Mouse (Mus musculus) spleen, adult 2 months (tissue): ENCODE measurements around the gene Dlgap4. TPM values are rescaled to one million over a fixed set of nuclear protein-coding genes. Genes with fewer than 3 reads are reported as not detected.

Source experiments
- DNase-seq, 2 experiments: peaks; one replicate each; pipeline versions ENCODE4 v3.0.0 to v3.0.0-alpha.2; 2012 to 2021; ENCODE audit warnings: low spot score in 2 of 2, low read depth in 1 of 2
- H3K27ac ChIP-seq: fragments of 200-500 bp; 2 replicates; pipeline ENCODE4 v1.5.1; 2012; ENCODE audit warnings: low read length, inconsistent platforms; ENCODE audit not compliant: insufficient read depth
- H3K27me3 ChIP-seq: fragments of 200-500 bp; 2 replicates; pipeline ENCODE4 v1.6.1; 2012; ENCODE audit warnings: mild to moderate bottlenecking, moderate library complexity, low read length, inconsistent platforms; ENCODE audit not compliant: control insufficient read depth, insufficient read depth
- H3K36me3 ChIP-seq: fragments of 200-500 bp; 2 replicates; pipeline ENCODE4 v1.6.1; 2012; ENCODE audit warnings: mild to moderate bottlenecking, low read length, inconsistent platforms; ENCODE audit not compliant: control insufficient read depth, insufficient read depth
- H3K4me1 ChIP-seq: fragments of 200-500 bp; 2 replicates; pipeline ENCODE4 v1.6.1; 2011; ENCODE audit warnings: inconsistent platforms; ENCODE audit not compliant: control insufficient read depth, insufficient read depth, insufficient read length
- H3K4me3 ChIP-seq: fragments of 200-500 bp; 2 replicates; pipeline ENCODE4 v1.5.1; 2011; ENCODE audit warnings: mild to moderate bottlenecking, inconsistent platforms; ENCODE audit not compliant: insufficient read depth, insufficient read length; ENCODE audit errors: extremely low read depth
- CTCF ChIP-seq: fragments of 200-500 bp; IDR thresholded peaks from 2 replicates; pipeline ENCODE4 v1.5.1; 2011; ENCODE audit warnings: mild to moderate bottlenecking, inconsistent platforms; ENCODE audit not compliant: insufficient read depth, insufficient read length, insufficient replicate concordance; ENCODE audit errors: extremely low read depth
- POLR2A ChIP-seq: fragments of 200-500 bp; IDR thresholded peaks from 2 replicates; pipeline ENCODE4 v1.6.1; 2011; ENCODE audit warnings: low read depth, low read length, inconsistent platforms
- WGBS: fragments of 180-500 bp; shearing (Covaris S2); methylation state at CpG from one replicate; pipeline ENCODE4 v1.1.7; 2018; 5-methylcytosine and 5-hydroxymethylcytosine counted together
- polyA plus RNA-seq: library from polyadenylated mRNA; depleted of rRNA; stranded (reverse); fragments of >200 nt; gene quantifications from 2 replicates; pipeline ENCODE4 v1.2.3, GENCODE M21; 2012

Gene Dlgap4
- polyA plus RNA-seq, 1 experiment: 61.8 TPM

DNA sequence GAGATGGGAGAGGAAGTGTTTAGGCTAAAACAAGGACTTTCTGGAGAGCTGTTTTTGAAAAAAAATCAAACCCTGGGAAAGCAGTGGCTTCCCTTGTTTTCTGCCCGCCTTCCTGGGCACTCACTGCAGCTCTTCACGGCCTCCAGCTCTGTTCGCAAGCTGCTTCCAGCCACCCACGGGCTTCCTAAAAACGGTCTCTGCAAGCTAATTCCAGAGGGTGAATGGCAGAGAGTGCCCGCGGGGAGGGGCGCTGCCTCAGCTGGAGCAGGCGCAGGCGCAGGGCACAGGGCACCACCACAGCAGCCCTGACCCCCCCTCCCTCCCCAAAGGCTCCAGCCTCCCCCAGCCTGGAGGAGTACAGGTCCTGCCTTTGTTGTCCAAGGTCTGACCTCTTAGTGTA, 32.3 kb upstream of the Dlgap4 start:
- TF ChIP-seq POLR2A (no peak), CTCF (no peak)
- Histone ChIP-seq H3K27me3 (no peaks in the 10 kb centered on the region), H3K4me1 (no peaks in the 10 kb centered on the region), H3K27ac (no peak overlapping the region), H3K36me3 (no peaks in the 10 kb centered on the region), H3K4me3 (no peak overlapping the region)
- 42% methylated on average over 10 of the region's 10 CpGs for WGBS
- DNase-seq: no peak

DNA sequence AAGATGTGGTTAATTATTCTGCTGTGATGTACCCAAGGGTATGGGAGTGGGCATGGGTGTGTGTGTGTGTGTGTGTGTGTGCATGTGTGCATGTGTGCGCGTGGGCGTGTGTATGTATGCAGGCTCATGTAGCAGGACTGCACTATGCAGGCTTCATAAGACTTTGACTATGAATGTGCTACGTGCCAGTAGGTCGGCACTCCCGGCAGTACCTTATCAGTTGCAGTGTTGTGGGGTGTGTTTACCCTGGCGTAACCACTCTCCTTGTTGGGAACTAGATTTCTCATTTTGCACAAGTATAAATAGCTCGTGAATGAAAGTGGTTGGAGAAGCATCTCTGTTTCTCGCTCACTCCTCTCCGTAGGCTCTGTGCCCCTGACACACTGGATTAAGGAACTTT, 30.6 kb upstream of the Dlgap4 start:
- no peaks in the 10 kb centered on the region for H3K36me3 ChIP-seq
- no peaks in the 10 kb centered on the region for H3K4me1 ChIP-seq
- no peak overlapping the region for H3K27ac ChIP-seq
- H3K4me3 ChIP-seq: no peak overlapping the region
- no peak for DNase-seq
- WGBS: 91% methylated on average over 10 of the region's 10 CpGs
- H3K27me3 ChIP-seq: no peaks in the 10 kb centered on the region
- TF ChIP-seq CTCF: no peak
- TF ChIP-seq POLR2A: no peak

DNA sequence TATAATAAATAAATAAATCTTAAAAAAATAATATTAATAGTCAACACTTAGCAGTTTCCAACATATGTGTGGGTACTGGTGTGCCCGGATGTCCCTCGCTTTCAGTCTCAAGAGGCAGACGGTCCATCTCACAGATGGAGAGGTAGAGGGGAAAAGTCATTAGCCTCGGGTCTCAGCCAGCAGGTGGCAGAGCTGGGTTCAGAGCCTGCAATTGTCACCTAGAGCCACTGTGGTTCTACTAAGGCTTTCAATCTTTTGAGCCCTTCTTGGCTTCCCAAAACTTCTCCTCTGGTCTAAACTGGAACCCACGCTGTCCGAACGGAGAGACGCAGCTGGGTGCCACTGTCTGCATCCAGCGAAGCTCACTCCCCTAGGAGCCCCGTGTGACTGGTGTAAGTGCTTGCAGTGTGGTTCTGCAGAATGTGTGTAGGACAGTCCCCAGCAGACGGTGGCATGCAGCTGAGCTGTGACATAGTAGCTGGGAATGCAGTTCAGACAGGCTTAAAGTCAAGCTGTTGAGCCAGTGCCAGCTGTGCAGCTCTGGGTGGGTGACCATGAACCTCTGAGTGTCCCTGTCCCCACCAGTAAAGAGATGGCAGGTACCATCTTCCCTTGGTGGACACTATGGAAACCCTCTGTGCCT, 29.2 kb upstream of the Dlgap4 start:
- Histone ChIP-seq H3K4me1 (no peaks in the 10 kb centered on the region), H3K27ac (no peak overlapping the region), H3K27me3 (no peaks in the 10 kb centered on the region), H3K36me3 (no peaks in the 10 kb centered on the region), H3K4me3 (no peak overlapping the region)
- WGBS: 58% methylated on average over 11 of the region's 11 CpGs
- TF ChIP-seq POLR2A: no peak
- no peak for DNase-seq

DNA sequence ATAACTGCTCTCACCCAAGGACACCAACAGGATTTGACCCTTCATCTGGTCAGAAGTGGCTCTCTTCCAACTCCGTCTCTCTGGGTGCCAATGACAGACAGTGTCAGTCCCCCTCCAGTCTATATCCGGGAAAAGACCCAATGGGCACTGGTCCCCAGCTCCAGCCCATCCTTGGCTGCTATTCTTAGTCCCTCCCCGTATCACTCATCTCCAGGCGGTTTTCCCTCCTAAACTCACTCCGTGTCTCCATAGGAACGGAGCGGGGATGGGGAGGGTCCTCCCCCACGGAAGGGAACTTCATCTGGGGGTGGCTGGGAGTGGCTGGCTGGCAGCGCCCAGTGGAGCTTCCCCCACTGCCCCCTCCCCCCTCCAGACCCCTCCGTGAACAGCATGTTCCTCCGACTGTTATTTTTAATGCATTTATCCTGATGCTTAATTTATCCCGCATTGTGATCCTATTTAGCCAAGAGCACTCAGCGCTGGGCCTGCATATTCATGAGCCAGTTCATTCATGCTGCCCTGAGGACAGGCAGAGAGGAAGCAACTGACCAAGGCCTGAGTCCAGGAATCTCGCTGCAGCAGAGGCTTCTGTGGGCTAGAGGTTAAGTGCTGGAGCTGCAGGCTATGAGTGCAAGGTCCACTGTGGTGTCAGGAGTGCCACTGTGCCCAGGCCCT, 28.6 kb upstream of the Dlgap4 start:
- no peak overlapping the region for H3K4me3 ChIP-seq
- no peak overlapping the region for H3K27ac ChIP-seq
- H3K36me3 ChIP-seq: no peaks in the 10 kb centered on the region
- no peaks in the 10 kb centered on the region for H3K4me1 ChIP-seq
- no peaks in the 10 kb centered on the region for H3K27me3 ChIP-seq
- DNase-seq: no peak
- 71% methylated on average over 14 of the region's 14 CpGs for WGBS
- TF ChIP-seq POLR2A: no peak
- TF ChIP-seq CTCF: no peak

DNA sequence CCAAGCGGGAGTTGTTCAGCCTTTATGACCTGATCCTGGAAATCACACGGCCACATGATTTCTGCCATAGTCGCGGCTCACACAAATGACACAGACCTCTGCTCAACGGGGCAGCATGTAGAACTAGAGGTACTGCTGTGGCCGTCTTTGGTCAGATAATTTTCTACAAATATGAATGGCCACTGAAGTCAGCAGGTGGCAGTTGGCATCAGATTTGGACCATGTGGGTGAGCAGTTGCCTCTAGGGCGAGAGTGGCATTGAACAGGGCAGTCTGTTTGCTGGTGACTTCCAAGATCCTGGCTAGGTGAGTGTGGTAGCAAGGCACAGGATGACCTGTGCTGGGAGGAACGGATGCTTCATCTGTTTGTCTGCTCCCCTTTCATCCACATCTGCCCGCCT, 24.0 kb upstream of the Dlgap4 start:
- no peaks in the 10 kb centered on the region for H3K36me3 ChIP-seq
- H3K4me1 ChIP-seq: no peaks in the 10 kb centered on the region
- 87% methylated on average over 9 of the region's 9 CpGs for WGBS
- H3K27me3 ChIP-seq: no peaks in the 10 kb centered on the region
- no peak overlapping the region for H3K27ac ChIP-seq
- no peak for DNase-seq
- H3K4me3 ChIP-seq: no peak overlapping the region
- no peak for TF ChIP-seq CTCF
- TF ChIP-seq POLR2A: no peak

DNA sequence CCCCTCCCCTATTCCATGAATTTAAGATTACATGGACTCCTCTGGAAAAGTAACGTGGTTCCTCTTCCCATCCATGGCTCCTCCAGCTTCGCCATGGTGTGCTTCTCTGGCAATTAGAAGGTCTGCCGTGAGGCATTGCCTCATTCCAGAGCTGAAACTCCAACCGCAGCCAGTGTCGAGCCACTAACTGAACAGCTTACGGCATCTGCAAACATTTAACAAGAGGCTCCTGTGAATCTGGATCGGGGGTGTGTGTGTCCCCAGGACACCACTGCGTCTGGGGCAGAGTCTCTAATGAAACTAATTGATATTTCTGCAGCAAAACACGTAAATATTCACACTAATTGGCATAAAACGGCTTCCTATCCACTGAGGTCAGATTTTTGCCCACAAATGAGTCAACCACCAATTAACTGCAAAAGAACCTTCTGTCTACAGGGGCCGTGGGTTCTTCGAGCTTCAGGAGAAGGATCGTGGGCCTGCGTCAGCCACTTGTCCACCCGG, 18.5 kb upstream of the Dlgap4 start:
- H3K27ac ChIP-seq: no peak overlapping the region
- H3K4me3 ChIP-seq: no peak overlapping the region
- 81% methylated on average over 15 of the region's 15 CpGs for WGBS
- no peaks in the 10 kb centered on the region for H3K36me3 ChIP-seq
- DNase-seq: no peak
- H3K27me3 ChIP-seq: no peaks in the 10 kb centered on the region
- no peaks in the 10 kb centered on the region for H3K4me1 ChIP-seq
- TF ChIP-seq POLR2A: no peak
- TF ChIP-seq CTCF: no peak

DNA sequence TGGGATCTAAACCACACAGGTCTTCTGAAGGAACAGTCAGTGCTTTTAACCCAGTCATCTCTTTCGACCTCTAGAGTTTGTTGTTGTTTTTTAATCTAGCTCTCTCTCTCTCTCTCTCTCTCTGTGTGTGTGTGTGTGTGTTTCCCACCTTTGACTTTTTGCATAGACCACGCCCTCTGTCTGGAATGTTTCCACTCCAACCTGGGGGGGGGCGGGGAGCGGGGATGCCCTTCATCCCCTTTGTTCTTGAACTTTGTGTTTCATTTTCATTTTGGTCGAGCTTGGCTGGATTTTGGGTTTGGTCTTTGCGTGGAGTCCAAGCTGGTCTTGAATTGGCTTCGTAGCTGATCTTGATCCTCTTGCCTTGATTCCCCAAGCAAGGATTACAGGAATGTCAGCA, 10.9 kb upstream of the Dlgap4 start:
- Histone ChIP-seq H3K4me1 (no peaks in the 10 kb centered on the region), H3K36me3 (no peaks in the 10 kb centered on the region), H3K27ac (no peak overlapping the region), H3K27me3 (peaks cover 2% of the 10 kb centered on the region; the same call in 1 of the 2 replicates), H3K4me3 (no peak overlapping the region)
- TF ChIP-seq POLR2A (no peak), CTCF (no peak)
- no peak for DNase-seq
- 77% methylated on average over 7 of the region's 7 CpGs for WGBS
